Mouse (Mus musculus) heart, postnatal 0 days (tissue): ENCODE results near the gene Fam120c. TPM values are rescaled to one million over a fixed set of nuclear protein-coding genes. Genes with fewer than 3 reads are reported as not detected.

Experiments
- ATAC-seq: fragments of 200-750 bp; cut with Nextera tagmentation; 2 replicates; pipeline ENCODE4 v1.8.0; 2017; ENCODE audit warnings: low read depth, moderate number of reproducible peaks, moderate library complexity; ENCODE audit not compliant: insufficient read depth
- DNase-seq: peaks from one replicate; pipeline ENCODE4 v3.0.0-alpha.2; 2016; ENCODE audit warnings: low spot score
- H3K27ac ChIP-seq: fragments of 300-500 bp; sonication (generic); 2 replicates; pipeline ENCODE4 v1.5.1; 2014; ENCODE audit warnings: low read depth, mild to moderate bottlenecking
- H3K27me3 ChIP-seq: fragments of 300-500 bp; sonication (generic); 2 replicates; pipeline ENCODE4 v1.6.1; 2014; ENCODE audit warnings: low read length, mixed read lengths; ENCODE audit not compliant: control insufficient read depth, insufficient read depth
- H3K36me3 ChIP-seq: fragments of 300-500 bp; sonication (generic); replicated peaks from 2 replicates; pipeline ENCODE4 v1.6.1; 2014; ENCODE audit warnings: low read length, mixed read lengths; ENCODE audit not compliant: control insufficient read depth, insufficient read depth
- H3K4me1 ChIP-seq: fragments of 300-500 bp; sonication (generic); 2 replicates; pipeline ENCODE4 v1.6.1; 2014; ENCODE audit warnings: antibody characterized with exemption; ENCODE audit not compliant: control insufficient read depth, insufficient read depth
- H3K4me2 ChIP-seq: fragments of 300-500 bp; sonication (generic); 2 replicates; pipeline ENCODE4 v1.6.1; 2014; ENCODE audit warnings: low read depth, mild to moderate bottlenecking, low read length, moderate library complexity
- H3K4me3 ChIP-seq: fragments of 300-500 bp; sonication (generic); 2 replicates; pipeline ENCODE4 v1.5.1; 2014; ENCODE audit warnings: low read depth, low read length
- H3K9ac ChIP-seq: fragments of 300-500 bp; sonication (generic); replicated peaks from 2 replicates; pipeline ENCODE4 v1.6.1; 2014; ENCODE audit warnings: low read depth, low read length, mixed read lengths
- H3K9me3 ChIP-seq: fragments of 300-500 bp; sonication (generic); replicated peaks from 2 replicates; pipeline ENCODE4 v1.6.1; 2016; ENCODE audit warnings: low read length; ENCODE audit not compliant: control insufficient read depth
- CTCF ChIP-seq: IDR thresholded peaks from 2 replicates; pipeline ENCODE4 v1.5.1; 2016; ENCODE audit warnings: antibody characterized with exemption, control low read depth, low read depth
- EP300 ChIP-seq: IDR thresholded peaks from 2 replicates; pipeline ENCODE4 v1.6.1; 2016; ENCODE audit warnings: antibody characterized with exemption, low read depth
- WGBS: fragments of 180-500 bp; shearing (Covaris S2); extraction: QIAGEN DNeasy Blood & Tissue Kit; methylation state at CpG from one replicate; pipeline ENCODE4 v1.1.7; 2014; 5-methylcytosine and 5-hydroxymethylcytosine counted together
- polyA plus RNA-seq: library from polyadenylated mRNA; unstranded; fragments of >200 nt; fragmentation: Nextera tagmentation; extraction: Ambion mirVana; gene quantifications from 2 replicates; pipeline ENCODE4 v1.2.1, GENCODE M21; 2015
- total RNA-seq: library from RNA; depleted of rRNA; stranded (reverse); fragments of >200 nt; gene quantifications from 2 replicates; pipeline ENCODE4 v1.2.3, GENCODE M21; 2014; ENCODE audit warnings: low replicate concordance; rRNA removed

Gene Fam120c
- total RNA-seq (5.6 and 9.6 TPM in 2 replicates), polyA plus RNA-seq (2.4 and 2.9 TPM in 2 replicates)

DNA sequence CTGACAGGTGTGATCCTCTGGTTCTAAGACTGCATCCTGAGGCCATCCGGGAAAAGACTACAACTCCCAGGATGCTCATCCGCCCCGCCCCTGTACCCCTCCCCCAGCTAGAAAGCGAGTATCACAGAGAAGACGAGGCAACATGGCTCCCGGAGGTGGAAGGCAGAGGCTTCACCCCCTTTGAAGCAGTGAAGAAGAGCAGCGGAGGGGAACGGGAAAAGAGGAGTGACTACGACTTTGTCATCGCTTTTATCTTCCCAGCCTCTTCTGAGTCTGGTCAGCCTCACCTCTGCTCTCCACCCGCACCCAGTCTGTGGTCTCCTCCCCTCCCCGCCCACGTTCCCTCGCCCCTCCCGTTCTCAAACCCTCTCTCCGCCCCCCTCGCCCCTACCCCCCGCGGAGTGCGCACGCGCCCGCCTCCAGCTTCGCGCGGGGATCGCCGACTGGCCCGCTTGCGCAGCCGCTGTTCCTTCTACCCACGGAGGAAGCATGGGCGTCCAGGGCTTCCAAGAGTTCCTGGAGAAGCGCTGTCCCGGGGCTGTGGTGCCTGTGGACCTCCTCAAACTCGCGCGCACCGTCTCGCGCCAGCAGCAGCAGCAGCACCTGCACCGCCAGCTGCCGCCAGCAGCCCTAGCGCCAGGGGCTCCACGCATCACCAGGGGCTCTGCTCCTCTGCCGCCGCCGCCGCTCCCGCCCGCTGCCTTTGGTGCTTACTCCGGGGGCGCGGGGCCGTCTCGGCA lies at the start of gene Fam120c:
TSS of gene Fam120c (plus strand) at position 415 of the 740 bp plus-strand sequence.
- 16% methylated on average over 52 of the region's 56 CpGs for WGBS
- peak within 1 kb of the TSS; percentile 87 for H3K27ac ChIP-seq
- TF ChIP-seq EP300 (no peak), CTCF (no peak)
- peaks cover 7% of the 10 kb centered on the region for H3K4me1 ChIP-seq
- H3K9me3 ChIP-seq: no peaks in the 10 kb centered on the region
- peak; percentile 92 for ATAC-seq
- no peaks in the 10 kb centered on the region for H3K27me3 ChIP-seq
- H3K4me2 ChIP-seq: peak within 1 kb of the TSS; percentile 82
- peak within 1 kb of the TSS; percentile 75 for H3K4me3 ChIP-seq
- H3K36me3 ChIP-seq: no peaks in the 10 kb centered on the region
- peak; percentile 70 for DNase-seq
- H3K9ac ChIP-seq: peak within 1 kb of the TSS; percentile 72

- Histone ChIP-seq H3K9ac (no peak overlapping the region), H3K36me3 (no peaks in the 10 kb centered on the region), H3K4me3 (no peak overlapping the region), H3K27me3 (no peaks in the 10 kb centered on the region), H3K4me1 (no peaks in the 10 kb centered on the region; the same call in 1 of the 2 replicates), H3K9me3 (no peaks in the 10 kb centered on the region), H3K4me2 (no peak overlapping the region), H3K27ac (peak overlapping the region; percentile 63)
- ATAC-seq (peak; percentile 76), DNase-seq (peak; percentile 24)
- TF ChIP-seq EP300 (no peak), CTCF (no peak)
Measured at GRCm38 (mm10) chrX:151298329-151298728, 45.6 kb upstream of the Fam120c start.

DNA sequence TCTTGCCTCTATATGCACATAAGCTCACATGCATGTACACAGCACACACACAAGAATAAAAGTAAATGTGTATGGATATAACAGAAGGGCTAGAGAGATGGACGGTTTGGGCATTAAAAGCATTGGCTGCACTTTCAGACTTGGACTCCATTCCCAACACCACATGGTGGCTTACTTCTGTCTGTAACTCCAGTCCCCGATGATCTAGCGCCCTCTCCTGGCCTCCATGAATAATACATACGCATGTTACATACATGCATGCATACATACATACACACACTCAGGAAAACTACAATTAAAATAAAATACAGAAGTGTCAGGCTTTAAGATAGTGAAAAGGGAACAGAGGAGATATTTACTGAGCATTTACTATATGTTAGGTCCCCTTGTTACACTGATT lies 30.2 kb upstream of the Fam120c start:
- 77% methylated on average over 4 of the region's 4 CpGs for WGBS
- H3K36me3 ChIP-seq: no peaks in the 10 kb centered on the region
- no peaks in the 10 kb centered on the region for H3K27me3 ChIP-seq
- no peak overlapping the region for H3K4me3 ChIP-seq
- no peak overlapping the region for H3K9ac ChIP-seq
- TF ChIP-seq CTCF: 0 out of 2 replicates have a peak, but pooled peaks have one; percentile 4
- TF ChIP-seq EP300: no peak
- no peak for ATAC-seq
- no peaks in the 10 kb centered on the region for H3K4me1 ChIP-seq
- no peak for DNase-seq
- H3K4me2 ChIP-seq: no peak overlapping the region
- no peak overlapping the region for H3K27ac ChIP-seq
- no peaks in the 10 kb centered on the region for H3K9me3 ChIP-seq

GRCm38 (mm10) chrX:151333615-151334014 lies 10.4 kb upstream of the Fam120c start:
- Histone ChIP-seq H3K9me3 (no peaks in the 10 kb centered on the region), H3K4me3 (no peak overlapping the region), H3K9ac (no peak overlapping the region), H3K27ac (no peak overlapping the region), H3K27me3 (no peaks in the 10 kb centered on the region), H3K4me1 (0 out of 2 replicates have a peak, but pooled peaks cover 4% of the 10 kb centered on the region), H3K36me3 (no peaks in the 10 kb centered on the region), H3K4me2 (no peak overlapping the region)
- WGBS: 57% methylated on average over 2 of the region's 2 CpGs
- TF ChIP-seq EP300 (no peak), CTCF (no peak)
- DNase-seq (no peak), ATAC-seq (no peak)

GRCm38 (mm10) chrX:151337804-151338203 lies 6.2 kb upstream of the Fam120c start:
- Histone ChIP-seq H3K9ac (no peak overlapping the region), H3K27ac (peak overlapping the region; percentile 67), H3K36me3 (no peaks in the 10 kb centered on the region), H3K4me2 (no peak overlapping the region), H3K4me1 (0 out of 2 replicates have a peak, but pooled peaks cover 4% of the 10 kb centered on the region), H3K9me3 (no peaks in the 10 kb centered on the region), H3K27me3 (no peaks in the 10 kb centered on the region), H3K4me3 (no peak overlapping the region)
- peak; percentile 81 for DNase-seq
- TF ChIP-seq EP300: peak; percentile 60; the same call in 1 of the 2 replicates
- TF ChIP-seq CTCF: no peak
- peak; percentile 99 for ATAC-seq
- WGBS: 18% methylated on average over 4 of the region's 4 CpGs

DNA sequence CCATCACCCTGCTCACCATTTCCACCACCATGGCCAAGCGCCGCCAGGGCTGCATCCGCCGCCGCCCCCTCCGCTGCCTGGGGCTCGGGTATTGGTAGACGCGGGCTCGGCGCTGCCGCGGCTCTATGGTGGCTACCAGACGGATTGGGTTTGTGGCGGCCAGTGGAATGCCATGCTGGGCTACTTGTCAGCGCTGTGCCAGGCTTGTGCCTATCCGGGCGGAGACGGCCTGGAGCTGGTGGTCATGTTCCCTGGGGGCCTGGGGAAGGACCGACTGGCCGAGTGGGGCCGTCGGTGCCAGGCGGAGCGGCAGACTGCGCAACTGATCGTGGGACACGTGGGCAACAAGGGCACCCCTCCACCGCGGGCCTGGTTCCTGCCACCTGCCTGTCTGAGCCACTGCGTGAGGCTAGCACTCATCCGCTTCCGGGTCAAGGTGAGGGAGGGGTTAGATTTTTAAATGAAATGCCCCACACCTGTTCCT lies 568 bp downstream of the Fam120c start:
- H3K4me1 ChIP-seq: peaks cover 7% of the 10 kb centered on the region
- WGBS: 19% methylated on average over 33 of the region's 33 CpGs
- no peaks in the 10 kb centered on the region for H3K36me3 ChIP-seq
- no peak for DNase-seq
- H3K4me2 ChIP-seq: peak overlapping the region; percentile 82
- TF ChIP-seq EP300 (no peak), CTCF (no peak)
- peak overlapping the region; percentile 72 for H3K9ac ChIP-seq
- H3K9me3 ChIP-seq: no peaks in the 10 kb centered on the region
- H3K4me3 ChIP-seq: peak overlapping the region; percentile 75
- peak overlapping the region; percentile 87 for H3K27ac ChIP-seq
- ATAC-seq: peak; percentile 37
- H3K27me3 ChIP-seq: no peaks in the 10 kb centered on the region
